Mouse (Mus musculus): ENCODE measurements at regions not wholly inside any gene's neighbourhood (a gene's known extent, or its start where the extent isn't known, plus 50 kb on each side); places are given as distances from the start of the nearest gene placed in this dataset.
A peak's percentile ranks its signal among the peaks of the same experiment; 100 is the strongest.
"Not testable (repeated sequence)": the region's sequence is repeated elsewhere in the genome, so short reads cannot be mapped to it uniquely, and the experiment has no call there.

DNA sequence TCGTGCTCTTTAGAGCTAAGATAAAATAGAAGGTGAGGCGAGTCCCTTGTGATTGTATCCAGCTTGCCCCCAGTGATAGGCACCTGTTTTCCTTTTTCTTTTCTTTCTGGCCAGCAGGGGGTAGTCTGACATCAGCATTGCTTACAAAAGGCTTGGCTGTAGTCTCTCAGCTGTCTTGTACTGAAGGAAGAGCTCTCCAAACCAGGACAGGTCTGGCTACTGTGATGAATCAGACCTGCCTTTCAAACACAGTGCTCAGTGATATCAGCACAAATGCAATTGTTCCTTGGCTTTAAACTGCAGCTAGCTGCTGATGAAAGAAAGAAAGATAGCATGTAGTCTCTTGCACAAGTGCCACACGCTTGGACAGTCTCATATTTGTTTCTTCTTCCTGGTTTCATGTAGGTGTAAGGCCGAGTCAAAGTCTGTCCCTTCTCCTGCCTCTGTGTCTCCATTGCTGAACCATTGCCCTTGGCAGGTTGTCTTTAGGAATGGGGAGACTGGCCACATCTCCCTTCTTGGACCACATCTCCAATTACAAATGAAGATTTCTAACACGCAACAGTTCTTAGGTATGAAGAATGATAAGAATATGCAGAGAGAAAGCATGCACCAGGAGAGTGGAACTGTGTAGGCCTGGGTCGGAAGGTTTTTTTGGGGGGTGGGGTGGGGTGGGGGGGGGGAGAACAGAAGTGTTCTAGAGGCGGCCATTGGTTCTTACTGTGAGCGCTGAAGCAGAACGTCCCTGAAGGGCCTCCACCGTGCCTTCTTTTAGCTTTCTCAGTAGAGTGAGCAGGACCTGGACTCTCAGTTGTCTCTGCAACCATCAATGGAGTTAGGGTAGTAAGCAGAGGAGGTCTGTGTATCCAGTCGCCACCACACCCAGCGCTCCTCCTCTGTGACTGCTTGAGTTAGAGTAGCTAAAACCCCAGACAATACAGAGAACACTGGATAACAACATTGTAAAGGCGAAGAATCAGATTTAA is 200.9 kb downstream of the Faxc start:
- no peaks in the 10 kb centered on the region for H3K36me3 ChIP-seq
- no peaks in the 10 kb centered on the region for H3K4me1 ChIP-seq (replicated peaks)
- no peak overlapping the region for H3K4me2 ChIP-seq
- no peak overlapping the region for H3K4me3 ChIP-seq
- no peak for ATAC-seq (ENCODE audit: insufficient number of reproducible peaks, low FRiP score)
- H3K9me3 ChIP-seq (replicated peaks): no peaks in the 10 kb centered on the region
- H3K27ac ChIP-seq (ENCODE audit: poor library complexity, severe bottlenecking): no peak overlapping the region
- WGBS: 61% methylated on average over 13 of the region's 13 CpGs
- no peaks in the 10 kb centered on the region for H3K27me3 ChIP-seq (replicated peaks)
- no peak overlapping the region for H3K9ac ChIP-seq

- H3K36me3 ChIP-seq: no peaks in the 10 kb centered on the region
- H3K9me3 ChIP-seq (replicated peaks): no peaks in the 10 kb centered on the region
- no peak overlapping the region for H3K27ac ChIP-seq (ENCODE audit: poor library complexity, severe bottlenecking)
- H3K4me2 ChIP-seq: no peak overlapping the region
- H3K4me1 ChIP-seq (replicated peaks): no peaks in the 10 kb centered on the region
- H3K27me3 ChIP-seq (replicated peaks): no peaks in the 10 kb centered on the region
- 47% methylated on average over 14 of the region's 14 CpGs for WGBS
- no peak overlapping the region for H3K4me3 ChIP-seq
- no peak overlapping the region for H3K9ac ChIP-seq
- ATAC-seq (ENCODE audit: insufficient number of reproducible peaks, low FRiP score): no peak
These were observed 202.7 kb downstream of the Faxc start for GRCm38 (mm10) chr4:22133547-22134495.

DNA sequence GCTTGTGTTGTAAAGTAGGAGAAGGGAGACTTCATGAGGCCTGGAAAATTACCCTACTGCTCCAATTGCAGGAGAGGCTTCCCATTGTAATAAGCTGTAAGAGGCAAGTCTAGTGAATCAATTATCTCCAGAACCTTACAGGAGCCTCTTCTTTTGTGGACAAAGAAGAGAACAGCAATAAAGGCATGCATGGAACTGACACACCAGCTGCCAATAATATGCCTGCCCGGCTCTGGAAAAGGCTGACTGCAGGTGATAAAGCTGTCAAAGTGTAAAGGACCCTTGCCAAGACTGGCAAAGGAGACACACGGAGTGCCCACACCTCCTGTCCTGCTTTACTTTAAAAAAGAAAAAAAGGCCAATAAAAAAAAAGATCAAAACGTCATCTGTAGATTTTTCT is 209.0 kb downstream of the Faxc start:
- WGBS: 64% methylated on average over 3 of the region's 3 CpGs
- Histone ChIP-seq H3K9me3 (replicated peaks) (no peaks in the 10 kb centered on the region), H3K4me2 (no peak overlapping the region), H3K27ac (ENCODE audit: poor library complexity, severe bottlenecking) (no peak overlapping the region), H3K4me3 (no peak overlapping the region), H3K27me3 (replicated peaks) (no peaks in the 10 kb centered on the region), H3K9ac (no peak overlapping the region), H3K4me1 (replicated peaks) (no peaks in the 10 kb centered on the region), H3K36me3 (no peaks in the 10 kb centered on the region)
- ATAC-seq (ENCODE audit: insufficient number of reproducible peaks, low FRiP score): no peak

DNA sequence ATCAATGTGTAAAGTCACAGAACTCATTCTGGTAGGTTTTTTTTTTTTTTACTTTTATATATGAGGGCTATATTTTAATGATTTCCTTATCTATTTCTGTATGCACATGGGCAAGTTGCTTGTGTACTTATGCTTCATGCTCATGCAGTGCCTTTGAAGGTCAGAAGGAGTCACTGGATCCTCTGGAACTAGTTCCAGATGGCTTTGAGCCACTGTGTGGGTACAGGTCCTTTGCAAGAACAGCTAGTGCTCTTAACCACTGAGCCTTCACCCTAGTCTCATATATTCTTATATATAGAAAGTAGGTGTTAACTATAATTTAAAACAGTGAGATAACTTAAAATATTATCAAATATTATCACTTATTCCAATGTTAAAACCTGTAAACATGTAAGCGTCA is 212.4 kb downstream of the Faxc start:
- ATAC-seq (ENCODE audit: insufficient number of reproducible peaks, low FRiP score): no peak
- 95% methylated on average over 1 of the region's 1 CpGs for WGBS

GRCm38 (mm10) chr4:22144834-22145233 is 212.5 kb upstream of the Fbxl4 start:
- not testable (repeated sequence) for H3K4me3 ChIP-seq; H3K9me3 ChIP-seq (replicated peaks); H3K4me2 ChIP-seq; H3K27me3 ChIP-seq (replicated peaks); H3K36me3 ChIP-seq; H3K9ac ChIP-seq; H3K27ac ChIP-seq (ENCODE audit: poor library complexity, severe bottlenecking); H3K4me1 ChIP-seq (replicated peaks); ATAC-seq (ENCODE audit: insufficient number of reproducible peaks, low FRiP score)
- 75% methylated on average over 1 of the region's 1 CpGs for WGBS

More for the DNA sequence above, 212.4 kb downstream of the Faxc start:
- no peaks in the 10 kb centered on the region for H3K36me3 ChIP-seq
- no peak overlapping the region for H3K4me3 ChIP-seq
- H3K4me2 ChIP-seq: no peak overlapping the region
- H3K9ac ChIP-seq: no peak overlapping the region
- no peaks in the 10 kb centered on the region for H3K27me3 ChIP-seq (replicated peaks)
- no peaks in the 10 kb centered on the region for H3K9me3 ChIP-seq (replicated peaks)
- H3K4me1 ChIP-seq (replicated peaks): no peaks in the 10 kb centered on the region
- H3K27ac ChIP-seq (ENCODE audit: poor library complexity, severe bottlenecking): no peak overlapping the region

DNA sequence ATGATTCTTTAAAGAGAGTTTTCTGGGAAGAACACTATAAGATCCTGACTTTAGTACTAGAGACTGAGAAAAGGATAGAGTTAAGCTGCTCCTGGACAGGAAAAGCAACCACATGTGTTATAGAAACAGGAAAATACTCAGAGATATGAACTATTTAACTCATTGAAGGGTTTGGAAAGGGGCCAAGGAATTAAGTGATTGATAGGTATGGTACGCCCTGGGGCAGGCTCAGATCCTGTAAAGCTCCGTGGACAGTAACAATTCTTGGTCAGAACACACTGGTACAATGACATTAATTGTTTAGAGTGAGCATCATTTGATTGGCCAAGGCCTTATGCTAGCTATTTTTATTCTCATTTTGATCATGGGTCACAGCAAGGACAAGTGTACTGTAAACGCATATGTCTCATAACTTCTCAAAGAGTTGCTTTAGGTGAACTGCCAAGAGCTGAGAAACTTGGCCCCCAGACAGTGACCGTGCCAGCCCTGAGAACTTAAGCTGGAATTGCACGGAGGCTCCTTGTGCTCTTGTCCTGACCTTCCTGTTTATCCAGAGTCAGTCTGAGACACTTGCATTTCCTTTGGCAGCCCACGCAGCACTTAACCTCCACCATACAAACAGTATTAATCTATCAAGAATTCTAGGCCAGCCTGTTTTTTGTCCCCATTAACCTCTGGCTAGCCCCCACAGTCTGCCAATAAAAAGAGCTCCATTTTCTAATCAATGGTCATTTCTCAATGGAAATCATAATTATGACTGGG is 210.5 kb upstream of the Fbxl4 start:
- WGBS: 47% methylated on average over 6 of the region's 6 CpGs
- Histone ChIP-seq H3K4me1 (replicated peaks) (no peaks in the 10 kb centered on the region), H3K4me3 (no peak overlapping the region), H3K9me3 (replicated peaks) (no peaks in the 10 kb centered on the region), H3K27ac (ENCODE audit: poor library complexity, severe bottlenecking) (no peak overlapping the region), H3K9ac (no peak overlapping the region), H3K27me3 (replicated peaks) (0 out of 2 replicates have a peak, but pooled peaks cover 5% of the 10 kb centered on the region), H3K36me3 (no peaks in the 10 kb centered on the region), H3K4me2 (no peak overlapping the region)
- ATAC-seq (ENCODE audit: insufficient number of reproducible peaks, low FRiP score): no peak

GRCm38 (mm10) chr4:22151899-22152493 is 205.3 kb upstream of the Fbxl4 start:
- Histone ChIP-seq H3K36me3 (no peaks in the 10 kb centered on the region), H3K9ac (no peak overlapping the region), H3K9me3 (replicated peaks) (no peaks in the 10 kb centered on the region), H3K4me3 (no peak overlapping the region), H3K4me2 (peak overlapping the region; percentile 15; the same call in 1 of the 2 replicates), H3K27me3 (replicated peaks) (0 out of 2 replicates have a peak, but pooled peaks cover 14% of the 10 kb centered on the region), H3K27ac (ENCODE audit: poor library complexity, severe bottlenecking) (no peak overlapping the region), H3K4me1 (replicated peaks) (no peaks in the 10 kb centered on the region)
- 16% methylated on average over 10 of the region's 10 CpGs for WGBS
- ATAC-seq (ENCODE audit: insufficient number of reproducible peaks, low FRiP score): no peak

DNA sequence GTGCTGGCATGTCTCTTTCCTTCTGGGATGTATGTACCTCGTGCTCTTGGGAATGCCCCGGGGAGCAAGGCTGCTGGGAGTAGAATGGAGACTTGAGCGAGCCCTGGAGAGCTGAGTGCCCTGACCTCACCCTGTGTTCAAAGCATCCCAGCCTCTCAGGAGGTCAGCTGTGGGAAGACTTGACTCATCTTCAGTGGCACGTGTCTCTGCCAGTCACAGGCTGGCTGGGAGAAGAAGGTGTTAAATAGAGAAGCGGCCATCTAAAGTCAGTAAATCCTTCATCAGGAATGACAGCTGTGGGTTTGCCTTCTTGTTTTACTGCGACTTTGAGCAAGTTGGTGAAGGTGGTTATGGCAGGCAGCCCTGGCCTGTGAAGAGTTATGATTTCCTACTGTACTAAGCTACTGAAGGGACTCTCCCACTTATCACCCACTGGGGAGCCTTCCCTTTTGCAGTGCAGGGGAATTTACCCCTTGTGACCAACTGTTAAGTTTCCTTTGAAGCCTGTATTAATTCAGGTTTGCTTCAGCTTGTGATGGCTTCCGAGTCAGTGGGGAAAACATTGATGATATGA is 204.3 kb upstream of the Fbxl4 start:
- Histone ChIP-seq H3K9ac (no peak overlapping the region), H3K4me1 (replicated peaks) (no peaks in the 10 kb centered on the region), H3K4me3 (no peak overlapping the region), H3K27me3 (replicated peaks) (0 out of 2 replicates have a peak, but pooled peaks cover 14% of the 10 kb centered on the region), H3K36me3 (no peaks in the 10 kb centered on the region), H3K27ac (ENCODE audit: poor library complexity, severe bottlenecking) (no peak overlapping the region), H3K9me3 (replicated peaks) (no peaks in the 10 kb centered on the region), H3K4me2 (no peak overlapping the region)
- no peak for ATAC-seq (ENCODE audit: insufficient number of reproducible peaks, low FRiP score)
- WGBS: 19% methylated on average over 7 of the region's 7 CpGs

DNA sequence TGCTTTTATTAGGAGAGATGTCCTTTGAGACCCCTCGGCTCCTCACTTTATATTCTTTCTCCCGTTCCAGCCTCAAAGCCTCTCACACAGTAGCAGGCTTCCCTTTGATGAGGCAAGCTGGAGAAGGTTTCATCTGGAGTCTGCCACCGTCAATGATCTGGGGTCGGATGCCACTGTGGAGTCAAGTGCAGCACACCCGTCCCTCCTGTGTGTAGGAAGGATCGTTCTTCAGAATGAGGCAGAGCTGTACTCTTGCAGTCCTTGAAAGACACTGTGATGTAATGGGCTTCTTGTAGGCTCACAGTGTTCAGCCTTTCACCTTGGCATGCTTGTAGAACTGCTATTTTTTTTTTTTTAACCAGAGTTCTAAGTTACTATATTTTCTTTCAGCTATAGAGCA is 203.7 kb upstream of the Fbxl4 start:
- no peak for ATAC-seq (ENCODE audit: insufficient number of reproducible peaks, low FRiP score)
- H3K4me1 ChIP-seq (replicated peaks): no peaks in the 10 kb centered on the region

DNA sequence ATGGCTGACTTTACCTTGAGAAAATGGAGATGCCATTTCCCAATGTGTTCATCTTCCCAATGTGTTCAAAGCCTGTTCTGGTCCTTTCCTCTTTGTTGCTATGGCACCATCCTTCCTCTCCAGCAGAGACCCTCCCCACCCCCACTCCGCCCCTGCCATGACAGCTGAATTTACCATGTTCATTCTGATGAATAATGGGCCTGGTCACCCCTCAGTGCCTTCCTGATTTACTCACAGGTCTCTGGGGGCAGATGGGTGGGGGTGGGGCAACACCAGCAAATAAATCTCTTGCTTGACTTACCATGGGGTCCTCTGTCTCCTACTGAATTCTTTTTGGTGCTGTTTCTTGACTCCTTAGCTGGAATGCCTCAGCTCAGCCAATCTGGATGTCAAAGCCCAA is 170.9 kb upstream of the Fbxl4 start:
- no peak for ATAC-seq (ENCODE audit: insufficient number of reproducible peaks, low FRiP score)
- 56% methylated on average over 1 of the region's 1 CpGs for WGBS

More for the DNA sequence above, 203.7 kb upstream of the Fbxl4 start:
- WGBS: 39% methylated on average over 6 of the region's 6 CpGs
- H3K4me2 ChIP-seq: no peak overlapping the region
- H3K9ac ChIP-seq: no peak overlapping the region
- H3K36me3 ChIP-seq: no peaks in the 10 kb centered on the region
- H3K27ac ChIP-seq (ENCODE audit: poor library complexity, severe bottlenecking): no peak overlapping the region
- no peaks in the 10 kb centered on the region for H3K9me3 ChIP-seq (replicated peaks)
- no peak overlapping the region for H3K4me3 ChIP-seq
- 0 out of 2 replicates have a peak, but pooled peaks cover 14% of the 10 kb centered on the region for H3K27me3 ChIP-seq (replicated peaks)

More for the DNA sequence above, 170.9 kb upstream of the Fbxl4 start:
- Histone ChIP-seq H3K9ac (no peak overlapping the region), H3K4me2 (no peak overlapping the region), H3K4me1 (replicated peaks) (no peaks in the 10 kb centered on the region), H3K27ac (ENCODE audit: poor library complexity, severe bottlenecking) (no peak overlapping the region), H3K36me3 (no peaks in the 10 kb centered on the region), H3K4me3 (no peak overlapping the region), H3K27me3 (replicated peaks) (no peaks in the 10 kb centered on the region), H3K9me3 (replicated peaks) (no peaks in the 10 kb centered on the region)

Data from heart, embryonic 12.5 days (tissue).